Mouse (Mus musculus): ENCODE measurements at regions not wholly inside any gene's neighbourhood (a gene's known extent, or its start where the extent isn't known, plus 50 kb on each side); places are given as distances from the start of the nearest gene placed in this dataset.

GRCm38 (mm10) chr15:96153489-96153888, 133.8 kb upstream of the Arid2 start:
- TF ChIP-seq CTCF (IDR thresholded peaks at IDR 0.05; ENCODE audit: borderline replicate concordance, insufficient read depth, low read depth, low read length) (no peak), POLR2A (IDR thresholded peaks at IDR 0.05; ENCODE audit: borderline replicate concordance, insufficient read depth, low read length) (no peak)

Data from cerebellum, adult 2 months (tissue).